Mouse (Mus musculus): ENCODE measurements around the gene Capn7. TPM values are rescaled to one million over a fixed set of nuclear protein-coding genes. Genes with fewer than 3 reads are reported as not detected.

Gene Capn7
- polyA plus RNA-seq, 1 experiment from 2014 or later, result 45.1 TPM

- no peaks in the 10 kb centered on the region; the same call in 1 of the 2 replicates for H3K9me3 ChIP-seq (ENCODE audit: control insufficient read depth, low read depth, low read length)
- no peaks in the 10 kb centered on the region for H3K27me3 ChIP-seq (ENCODE audit: control insufficient read depth, insufficient read depth, low read length)
- 91% methylated on average over 9 of the region's 9 CpGs for WGBS
- no peak for ATAC-seq (ENCODE audit: insufficient number of reproducible peaks, insufficient read depth, low FRiP score, low read depth)
- H3K4me2 ChIP-seq (replicated peaks; ENCODE audit: low read depth, low read length), result no peak overlapping the region
- no peak overlapping the region for H3K9ac ChIP-seq (replicated peaks; ENCODE audit: low read depth, low read length)
- H3K27ac ChIP-seq (ENCODE audit: low read length), result no peak overlapping the region
- H3K4me1 ChIP-seq (ENCODE audit: control insufficient read depth, insufficient read depth, low read length), result 0 out of 2 replicates have a peak, but pooled peaks cover 5% of the 10 kb centered on the region
- H3K36me3 ChIP-seq (ENCODE audit: control insufficient read depth, insufficient read depth, low read length), result no peaks in the 10 kb centered on the region
- H3K4me3 ChIP-seq (ENCODE audit: low read depth, low read length), result no peak overlapping the region
These were observed 58.5 kb downstream of the Capn7 start for GRCm38 (mm10) chr14:31394822-31395532.

- H3K27ac ChIP-seq (ENCODE audit: low read length), result no peak overlapping the region
- H3K36me3 ChIP-seq (ENCODE audit: control insufficient read depth, insufficient read depth, low read length), result no peaks in the 10 kb centered on the region
- 89% methylated on average over 7 of the region's 7 CpGs for WGBS
These were observed 59.3 kb downstream of the Capn7 start for GRCm38 (mm10) chr14:31395629-31396199.

GRCm38 (mm10) chr14:31396428-31396827 lies 60.0 kb downstream of the Capn7 start:
- Histone ChIP-seq H3K27me3 (ENCODE audit: control insufficient read depth, insufficient read depth, low read length) (no peaks in the 10 kb centered on the region), H3K27ac (ENCODE audit: low read length) (no peak overlapping the region), H3K36me3 (ENCODE audit: control insufficient read depth, insufficient read depth, low read length) (no peaks in the 10 kb centered on the region), H3K4me1 (ENCODE audit: control insufficient read depth, insufficient read depth, low read length) (0 out of 2 replicates have a peak, but pooled peaks cover 5% of the 10 kb centered on the region), H3K4me2 (replicated peaks; ENCODE audit: low read depth, low read length) (no peak overlapping the region), H3K9ac (replicated peaks; ENCODE audit: low read depth, low read length) (no peak overlapping the region), H3K9me3 (ENCODE audit: control insufficient read depth, low read depth, low read length) (no peaks in the 10 kb centered on the region; the same call in 1 of the 2 replicates), H3K4me3 (ENCODE audit: low read depth, low read length) (no peak overlapping the region)
- WGBS, result 94% methylated on average over 2 of the region's 2 CpGs
- ATAC-seq (ENCODE audit: insufficient number of reproducible peaks, insufficient read depth, low FRiP score, low read depth), result no peak

More at GRCm38 (mm10) chr14:31395629-31396199, 59.3 kb downstream of the Capn7 start:
- no peak for ATAC-seq (ENCODE audit: insufficient number of reproducible peaks, insufficient read depth, low FRiP score, low read depth)
- Histone ChIP-seq H3K9me3 (ENCODE audit: control insufficient read depth, low read depth, low read length) (no peaks in the 10 kb centered on the region; the same call in 1 of the 2 replicates), H3K4me1 (ENCODE audit: control insufficient read depth, insufficient read depth, low read length) (0 out of 2 replicates have a peak, but pooled peaks cover 5% of the 10 kb centered on the region), H3K4me3 (ENCODE audit: low read depth, low read length) (no peak overlapping the region), H3K9ac (replicated peaks; ENCODE audit: low read depth, low read length) (no peak overlapping the region), H3K4me2 (replicated peaks; ENCODE audit: low read depth, low read length) (no peak overlapping the region), H3K27me3 (ENCODE audit: control insufficient read depth, insufficient read depth, low read length) (no peaks in the 10 kb centered on the region)

GRCm38 (mm10) chr14:31397353-31397752 lies 60.9 kb downstream of the Capn7 start:
- no peaks in the 10 kb centered on the region for H3K27me3 ChIP-seq (ENCODE audit: control insufficient read depth, insufficient read depth, low read length)

GRCm38 (mm10) chr14:31397791-31398595 lies 61.6 kb downstream of the Capn7 start:
- no peak for ATAC-seq (ENCODE audit: insufficient number of reproducible peaks, insufficient read depth, low FRiP score, low read depth)
- Histone ChIP-seq H3K4me2 (replicated peaks; ENCODE audit: low read depth, low read length) (no peak overlapping the region), H3K27ac (ENCODE audit: low read length) (no peak overlapping the region), H3K36me3 (ENCODE audit: control insufficient read depth, insufficient read depth, low read length) (no peaks in the 10 kb centered on the region), H3K4me3 (ENCODE audit: low read depth, low read length) (no peak overlapping the region), H3K4me1 (ENCODE audit: control insufficient read depth, insufficient read depth, low read length) (0 out of 2 replicates have a peak, but pooled peaks cover 5% of the 10 kb centered on the region), H3K27me3 (ENCODE audit: control insufficient read depth, insufficient read depth, low read length) (no peaks in the 10 kb centered on the region), H3K9ac (replicated peaks; ENCODE audit: low read depth, low read length) (no peak overlapping the region), H3K9me3 (ENCODE audit: control insufficient read depth, low read depth, low read length) (no peaks in the 10 kb centered on the region; the same call in 1 of the 2 replicates)
- 86% methylated on average over 9 of the region's 9 CpGs for WGBS

More at GRCm38 (mm10) chr14:31397353-31397752, 60.9 kb downstream of the Capn7 start:
- no peaks in the 10 kb centered on the region; the same call in 1 of the 2 replicates for H3K9me3 ChIP-seq (ENCODE audit: control insufficient read depth, low read depth, low read length)
- ATAC-seq (ENCODE audit: insufficient number of reproducible peaks, insufficient read depth, low FRiP score, low read depth), result no peak
- H3K27ac ChIP-seq (ENCODE audit: low read length), result no peak overlapping the region
- no peak overlapping the region for H3K4me3 ChIP-seq (ENCODE audit: low read depth, low read length)
- no peak overlapping the region for H3K9ac ChIP-seq (replicated peaks; ENCODE audit: low read depth, low read length)
- 0 out of 2 replicates have a peak, but pooled peaks cover 5% of the 10 kb centered on the region for H3K4me1 ChIP-seq (ENCODE audit: control insufficient read depth, insufficient read depth, low read length)
- H3K4me2 ChIP-seq (replicated peaks; ENCODE audit: low read depth, low read length), result no peak overlapping the region
- H3K36me3 ChIP-seq (ENCODE audit: control insufficient read depth, insufficient read depth, low read length), result no peaks in the 10 kb centered on the region
- 80% methylated on average over 12 of the region's 12 CpGs for WGBS

- ATAC-seq (ENCODE audit: insufficient number of reproducible peaks, insufficient read depth, low FRiP score, low read depth), result no peak
- no peak overlapping the region for H3K4me2 ChIP-seq (replicated peaks; ENCODE audit: low read depth, low read length)
- 88% methylated on average over 11 of the region's 11 CpGs for WGBS
- H3K9me3 ChIP-seq (ENCODE audit: control insufficient read depth, low read depth, low read length), result no peaks in the 10 kb centered on the region; the same call in 1 of the 2 replicates
- H3K27ac ChIP-seq (ENCODE audit: low read length), result no peak overlapping the region
- no peak overlapping the region for H3K9ac ChIP-seq (replicated peaks; ENCODE audit: low read depth, low read length)
- H3K4me1 ChIP-seq (ENCODE audit: control insufficient read depth, insufficient read depth, low read length), result peaks cover 10% of the 10 kb centered on the region; the same call in 1 of the 2 replicates
- no peaks in the 10 kb centered on the region for H3K27me3 ChIP-seq (ENCODE audit: control insufficient read depth, insufficient read depth, low read length)
- H3K4me3 ChIP-seq (ENCODE audit: low read depth, low read length), result no peak overlapping the region
- H3K36me3 ChIP-seq (ENCODE audit: control insufficient read depth, insufficient read depth, low read length), result no peaks in the 10 kb centered on the region
These were observed 62.4 kb downstream of the Capn7 start for GRCm38 (mm10) chr14:31398819-31399218.

GRCm38 (mm10) chr14:31399271-31399670 lies 62.8 kb downstream of the Capn7 start:
- Histone ChIP-seq H3K9me3 (ENCODE audit: control insufficient read depth, low read depth, low read length) (no peaks in the 10 kb centered on the region; the same call in 1 of the 2 replicates), H3K4me3 (ENCODE audit: low read depth, low read length) (no peak overlapping the region), H3K36me3 (ENCODE audit: control insufficient read depth, insufficient read depth, low read length) (no peaks in the 10 kb centered on the region), H3K4me2 (replicated peaks; ENCODE audit: low read depth, low read length) (no peak overlapping the region), H3K9ac (replicated peaks; ENCODE audit: low read depth, low read length) (no peak overlapping the region), H3K27me3 (ENCODE audit: control insufficient read depth, insufficient read depth, low read length) (no peaks in the 10 kb centered on the region), H3K27ac (ENCODE audit: low read length) (no peak overlapping the region), H3K4me1 (ENCODE audit: control insufficient read depth, insufficient read depth, low read length) (peaks cover 7% of the 10 kb centered on the region; the same call in 1 of the 2 replicates)
- no peak for ATAC-seq (ENCODE audit: insufficient number of reproducible peaks, insufficient read depth, low FRiP score, low read depth)
- WGBS, result 84% methylated on average over 3 of the region's 3 CpGs

- no peak overlapping the region for H3K4me3 ChIP-seq (ENCODE audit: low read depth, low read length)
- no peaks in the 10 kb centered on the region for H3K36me3 ChIP-seq (ENCODE audit: control insufficient read depth, insufficient read depth, low read length)
- no peak overlapping the region for H3K9ac ChIP-seq (replicated peaks; ENCODE audit: low read depth, low read length)
- no peak for ATAC-seq (ENCODE audit: insufficient number of reproducible peaks, insufficient read depth, low FRiP score, low read depth)
- peaks cover 6% of the 10 kb centered on the region; the same call in 1 of the 2 replicates for H3K4me1 ChIP-seq (ENCODE audit: control insufficient read depth, insufficient read depth, low read length)
- no peak overlapping the region for H3K4me2 ChIP-seq (replicated peaks; ENCODE audit: low read depth, low read length)
- H3K9me3 ChIP-seq (ENCODE audit: control insufficient read depth, low read depth, low read length), result no peaks in the 10 kb centered on the region; the same call in 1 of the 2 replicates
- 77% methylated on average over 7 of the region's 7 CpGs for WGBS
- no peaks in the 10 kb centered on the region for H3K27me3 ChIP-seq (ENCODE audit: control insufficient read depth, insufficient read depth, low read length)
- no peak overlapping the region for H3K27ac ChIP-seq (ENCODE audit: low read length)
These were observed 63.8 kb downstream of the Capn7 start for GRCm38 (mm10) chr14:31400246-31400645.
